8 mouse cellular contexts compared by ENCODE assay signal in genomic region chr7:63758240-63758826, GRCm38 (mm10).
DNase-seq lines count a peak whose midpoint lies in the region; ATAC-seq lines count a peak whose summit lies in the region.

No protein-coding gene starts in this region.

- no peak for DNase-seq in kidney, adult 8-10 months
- peak; percentile 37 for DNase-seq in ES-CJ7 (ENCODE audit: low read depth, low spot score)
- DNase-seq in intestine, embryonic 14.5 days (ENCODE audit: low spot score), result peak; percentile 61
- DNase-seq in neural tube, embryonic 11.5 days (ENCODE audit: low spot score), result peak; percentile 53
- DNase-seq in urinary bladder, adult 2 months (ENCODE audit: low spot score), result no peak

- H3K27me3 ChIP-seq in kidney, embryonic 14.5 days (ENCODE audit: control insufficient read depth, insufficient read depth, low read length), result peaks cover 75% of the 10 kb centered on the region
- H3K27me3 ChIP-seq in embryonic facial prominence, embryonic 13.5 days, result peaks cover 93% of the 10 kb centered on the region
- H3K27me3 ChIP-seq in intestine, embryonic 14.5 days (replicated peaks; ENCODE audit: control insufficient read depth, insufficient read depth, low read length), result peaks cover 84% of the 10 kb centered on the region
- peaks cover 66% of the 10 kb centered on the region for H3K27me3 ChIP-seq in neural tube, embryonic 11.5 days (ENCODE audit: control insufficient read depth, insufficient read depth, low read length)

- no peaks in the 10 kb centered on the region for H3K36me3 ChIP-seq in kidney, embryonic 14.5 days (ENCODE audit: control insufficient read depth, insufficient read depth, low read length)
- no peaks in the 10 kb centered on the region for H3K36me3 ChIP-seq in embryonic facial prominence, embryonic 13.5 days
- H3K36me3 ChIP-seq in intestine, embryonic 14.5 days (ENCODE audit: control insufficient read depth, insufficient read depth, low read length), result no peaks in the 10 kb centered on the region
- no peaks in the 10 kb centered on the region for H3K36me3 ChIP-seq in neural tube, embryonic 11.5 days (ENCODE audit: control insufficient read depth, insufficient read depth, low read length)

- ATAC-seq in kidney, embryonic 14.5 days (ENCODE audit: low FRiP score, low TSS enrichment), result peak; percentile 41; the same call in 1 of the 2 replicates
- no peak for ATAC-seq in embryonic facial prominence, embryonic 13.5 days (ENCODE audit: insufficient number of reproducible peaks, insufficient read depth, low FRiP score, low TSS enrichment, low read depth)
- peak; percentile 24; the same call in 1 of the 2 replicates for ATAC-seq in intestine, embryonic 14.5 days (replicated peaks; ENCODE audit: low FRiP score, low TSS enrichment, low read depth)
- ATAC-seq in neural tube, embryonic 11.5 days (ENCODE audit: insufficient read depth, low FRiP score, low TSS enrichment), result peak; percentile 25; the same call in 1 of the 2 replicates
- no peak for ATAC-seq in activated CD4-positive, CD25-positive, alpha-beta regulatory T cell, adult 4 months

- H3K9ac ChIP-seq in kidney, embryonic 14.5 days (ENCODE audit: low read depth, low read length), result no peak overlapping the region
- H3K9ac ChIP-seq in embryonic facial prominence, embryonic 13.5 days, result peak overlapping the region; percentile 54
- H3K9ac ChIP-seq in intestine, embryonic 14.5 days (ENCODE audit: low read length), result no peak overlapping the region
- H3K9ac ChIP-seq in neural tube, embryonic 11.5 days (ENCODE audit: low read length), result peak overlapping the region; percentile 29; the same call in 1 of the 2 replicates

- peaks cover 4% of the 10 kb centered on the region; the same call in 1 of the 2 replicates for H3K4me1 ChIP-seq in kidney, embryonic 14.5 days (ENCODE audit: control insufficient read depth, insufficient read depth, low read length)
- peaks cover 32% of the 10 kb centered on the region for H3K4me1 ChIP-seq in embryonic facial prominence, embryonic 13.5 days
- peaks cover 13% of the 10 kb centered on the region for H3K4me1 ChIP-seq in intestine, embryonic 14.5 days (replicated peaks; ENCODE audit: control insufficient read depth, insufficient read depth, low read length)
- peaks cover 8% of the 10 kb centered on the region; the same call in 1 of the 2 replicates for H3K4me1 ChIP-seq in neural tube, embryonic 11.5 days (ENCODE audit: control insufficient read depth, insufficient read depth, low read length)

- H3K9me3 ChIP-seq in kidney, embryonic 14.5 days (ENCODE audit: control insufficient read depth, low read length), result no peaks in the 10 kb centered on the region
- H3K9me3 ChIP-seq in embryonic facial prominence, embryonic 13.5 days, result no peaks in the 10 kb centered on the region
- no peaks in the 10 kb centered on the region for H3K9me3 ChIP-seq in intestine, embryonic 14.5 days (ENCODE audit: control insufficient read depth, low read length)
- H3K9me3 ChIP-seq in neural tube, embryonic 11.5 days (ENCODE audit: control insufficient read depth, low read length), result no peaks in the 10 kb centered on the region

- H3K27ac ChIP-seq in kidney, embryonic 14.5 days (ENCODE audit: low read depth, low read length), result no peak overlapping the region
- H3K27ac ChIP-seq in embryonic facial prominence, embryonic 13.5 days, result no peak overlapping the region
- no peak overlapping the region for H3K27ac ChIP-seq in intestine, embryonic 14.5 days (ENCODE audit: low read depth)
- H3K27ac ChIP-seq in neural tube, embryonic 11.5 days (ENCODE audit: low read depth, low read length), result no peak overlapping the region

- peak overlapping the region; percentile 68 for H3K4me2 ChIP-seq in kidney, embryonic 14.5 days (replicated peaks; ENCODE audit: low read depth, low read length)
- H3K4me2 ChIP-seq in embryonic facial prominence, embryonic 13.5 days, result peak overlapping the region; percentile 70
- H3K4me2 ChIP-seq in intestine, embryonic 14.5 days (ENCODE audit: low read length), result peak overlapping the region; percentile 69
- H3K4me2 ChIP-seq in neural tube, embryonic 11.5 days (ENCODE audit: low read depth), result peak overlapping the region; percentile 68

- under 1% methylated on average over 84 of the region's 97 CpGs for WGBS in kidney, embryonic 14.5 days
- under 1% methylated on average over 65 of the region's 97 CpGs for WGBS in embryonic facial prominence, embryonic 13.5 days
- WGBS in intestine, embryonic 14.5 days, result under 1% methylated on average over 90 of the region's 97 CpGs
- under 1% methylated on average over 77 of the region's 97 CpGs for WGBS in neural tube, embryonic 11.5 days

- H3K4me3 ChIP-seq in kidney, embryonic 14.5 days (ENCODE audit: low read length), result peak overlapping the region; percentile 39
- peak overlapping the region; percentile 47 for H3K4me3 ChIP-seq in embryonic facial prominence, embryonic 13.5 days
- H3K4me3 ChIP-seq in intestine, embryonic 14.5 days (ENCODE audit: low read depth, low read length), result peak overlapping the region; percentile 41
- peak overlapping the region; percentile 44 for H3K4me3 ChIP-seq in neural tube, embryonic 11.5 days (ENCODE audit: low read depth, low read length)

Comparison
In these comparisons a context has a peak if more than half of its experiments do, and no peak if none do; other contexts are left out.
1. ATAC-seq: peak in kidney, embryonic 14.5 days (single experiment), intestine, embryonic 14.5 days (single experiment) and neural tube, embryonic 11.5 days (single experiment); none in embryonic facial prominence, embryonic 13.5 days (single experiment) and activated CD4-positive, CD25-positive, alpha-beta regulatory T cell, adult 4 months (single experiment).
2. H3K9ac ChIP-seq: peak in embryonic facial prominence, embryonic 13.5 days (single experiment) and neural tube, embryonic 11.5 days (single experiment); none in kidney, embryonic 14.5 days (single experiment) and intestine, embryonic 14.5 days (single experiment).
3. DNase-seq: peak in ES-CJ7 (single experiment), intestine, embryonic 14.5 days (single experiment) and neural tube, embryonic 11.5 days (single experiment); none in kidney, adult 8-10 months (0 of 2) and urinary bladder, adult 2 months (single experiment).
4. Peak in every context shown above with its lines, with median percentiles within 50 percentile points of each other: H3K4me2 ChIP-seq and H3K4me3 ChIP-seq.